Mouse (Mus musculus): ENCODE data around the gene Gja1.
"Not testable (repeated sequence)": the region's sequence is repeated elsewhere in the genome, so short reads cannot be mapped to it uniquely, and the experiment has no call there.

DNA sequence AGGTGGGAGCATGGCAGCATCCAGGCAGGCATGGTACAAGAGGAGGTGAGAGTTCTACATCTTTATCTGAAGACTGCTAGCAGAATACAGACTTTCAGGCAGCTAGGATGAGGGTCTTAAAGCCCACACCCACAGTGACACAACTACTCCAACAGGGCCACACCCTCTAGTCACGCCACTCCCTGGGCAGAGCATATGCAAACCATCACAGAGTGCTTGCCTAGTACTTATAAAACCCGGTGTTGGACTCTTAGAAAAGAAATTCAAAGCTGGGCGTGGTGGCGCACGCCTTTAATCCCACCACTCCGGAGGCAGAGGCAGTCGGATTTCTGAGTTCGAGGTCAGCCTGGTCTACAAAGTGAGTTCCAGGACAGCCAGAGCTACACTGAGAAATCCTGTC lies 24.3 kb downstream of the Gja1 start:
- not testable (repeated sequence) for TF ChIP-seq POLR2A, CTCF (IDR thresholded peaks at IDR 0.05; ENCODE audit: extremely low read depth, insufficient read depth, low read length)
